Mouse (Mus musculus) hindlimb bud, embryonic 11.5 days (tissue): Measurements from ENCODE around the gene Eva1b.
"Not testable (repeated sequence)": the region's sequence is repeated elsewhere in the genome, so short reads cannot be mapped to it uniquely, and the experiment has no call there.

Experiments used
- DNase-seq: peaks from one replicate; pipeline ENCODE4 v3.0.0-alpha.2; 2012; ENCODE audit warnings: low read depth, low spot score; ENCODE audit errors: extremely low spot score

Gene Eva1b

GRCm38 (mm10) chr4:126152864-126153263 is 5.3 kb downstream of the Eva1b start:
- no peak for DNase-seq

DNA sequence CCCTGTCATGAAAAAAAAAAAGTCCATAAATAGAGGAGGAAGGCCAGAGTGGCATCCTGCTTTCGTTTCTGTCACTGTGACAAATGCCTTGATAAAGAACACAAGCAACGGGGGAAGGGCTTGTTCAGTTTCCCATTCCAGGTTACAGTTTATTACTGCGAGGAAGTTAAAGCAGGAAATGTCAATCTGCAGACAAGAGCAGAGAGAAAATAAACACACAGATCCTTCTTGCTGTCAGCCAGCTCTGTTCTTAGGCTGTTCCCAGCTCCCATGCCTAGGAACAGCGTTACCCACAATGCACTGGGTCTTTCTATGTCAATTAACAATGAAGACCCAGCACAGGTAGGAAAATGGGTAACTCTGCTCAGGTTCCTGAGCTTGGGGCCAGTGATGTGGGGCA is 7.6 kb downstream of the Eva1b start:
- no peak for DNase-seq

DNA sequence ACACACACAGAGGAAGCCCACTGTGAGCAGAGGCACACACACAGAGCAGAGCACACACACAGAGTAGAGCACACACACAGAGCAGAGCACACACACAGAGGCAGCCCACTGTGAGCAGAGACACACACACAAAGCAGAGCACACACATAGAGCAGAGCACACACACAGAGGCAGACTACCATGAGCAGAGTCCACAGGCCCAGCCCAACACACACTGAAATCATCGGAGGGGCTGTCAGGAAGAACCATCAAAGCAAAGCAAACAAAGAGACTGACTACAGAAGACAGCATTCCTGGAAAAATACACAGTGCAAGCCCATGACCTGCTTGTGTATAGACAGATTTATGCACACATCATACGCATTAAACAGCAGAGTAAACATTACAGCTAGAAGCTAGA is 8.3 kb downstream of the Eva1b start:
- DNase-seq: no peak

DNA sequence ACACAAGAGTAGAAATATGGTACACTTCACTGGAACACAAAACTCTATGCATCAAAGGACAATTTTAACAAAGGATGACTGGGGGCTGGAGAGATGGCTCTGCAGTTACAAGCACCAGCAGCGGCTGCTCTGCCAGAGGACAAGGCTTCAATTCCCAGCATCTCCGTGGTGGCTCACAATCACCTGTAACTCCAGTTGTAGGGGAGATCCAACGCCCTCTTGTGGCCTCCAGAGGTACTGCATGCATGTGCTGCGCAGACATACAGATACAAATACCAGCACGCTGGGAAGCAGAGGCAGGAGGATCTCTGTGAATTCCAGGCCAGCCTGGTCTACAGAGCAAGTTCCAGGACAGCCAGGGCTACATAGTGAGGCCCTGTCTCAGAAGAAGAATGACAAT is 9.1 kb downstream of the Eva1b start:
- no peak for DNase-seq

- no peak for DNase-seq
Measured at GRCm38 (mm10) chr4:126157562-126157961, 10.0 kb downstream of the Eva1b start.

GRCm38 (mm10) chr4:126159455-126159854 is 11.9 kb downstream of the Eva1b start:
- no peak for DNase-seq

GRCm38 (mm10) chr4:126160981-126161380 is 13.4 kb downstream of the Eva1b start:
- no peak for DNase-seq

- DNase-seq: no peak
Measured at GRCm38 (mm10) chr4:126161456-126161855, 13.9 kb downstream of the Eva1b start.

- no peak for DNase-seq
Measured at GRCm38 (mm10) chr4:126161986-126162385, 14.4 kb downstream of the Eva1b start.

GRCm38 (mm10) chr4:126162544-126163066 is 15.1 kb downstream of the Eva1b start:
- DNase-seq: no peak

GRCm38 (mm10) chr4:126163067-126163659 is 15.6 kb downstream of the Eva1b start, which contains the start of gene Sh3d21:
Sh3d21 (minus strand) TSS chr4:126163491.
- no peak for DNase-seq

- no peak for DNase-seq
Measured at GRCm38 (mm10) chr4:126163685-126164084, 16.1 kb downstream of the Eva1b start.

DNA sequence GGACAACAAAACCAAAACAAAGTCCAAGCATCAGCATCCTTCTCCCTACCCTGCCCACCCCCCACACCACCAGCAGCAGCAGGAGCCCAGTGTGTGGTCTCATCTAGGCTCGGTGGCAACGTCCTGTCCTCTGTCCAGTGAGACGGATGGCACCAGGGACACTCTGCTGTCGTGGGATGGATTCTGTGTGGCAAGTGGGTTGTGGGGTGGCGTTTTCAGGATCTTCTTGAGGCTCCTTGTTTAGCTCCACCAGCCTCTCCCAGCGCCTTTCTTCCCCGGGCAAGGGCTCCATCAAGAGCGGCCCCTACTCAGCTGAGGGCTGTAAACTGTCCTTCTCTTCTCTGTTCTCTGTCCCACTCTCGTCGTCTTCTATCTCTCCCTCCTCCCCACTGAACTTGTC is 17.5 kb downstream of the Eva1b start:
- not testable (repeated sequence) for DNase-seq

GRCm38 (mm10) chr4:126166084-126166483 is 18.5 kb downstream of the Eva1b start:
- DNase-seq: no peak

GRCm38 (mm10) chr4:126168851-126169250 is 21.3 kb downstream of the Eva1b start:
- DNase-seq: no peak

DNA sequence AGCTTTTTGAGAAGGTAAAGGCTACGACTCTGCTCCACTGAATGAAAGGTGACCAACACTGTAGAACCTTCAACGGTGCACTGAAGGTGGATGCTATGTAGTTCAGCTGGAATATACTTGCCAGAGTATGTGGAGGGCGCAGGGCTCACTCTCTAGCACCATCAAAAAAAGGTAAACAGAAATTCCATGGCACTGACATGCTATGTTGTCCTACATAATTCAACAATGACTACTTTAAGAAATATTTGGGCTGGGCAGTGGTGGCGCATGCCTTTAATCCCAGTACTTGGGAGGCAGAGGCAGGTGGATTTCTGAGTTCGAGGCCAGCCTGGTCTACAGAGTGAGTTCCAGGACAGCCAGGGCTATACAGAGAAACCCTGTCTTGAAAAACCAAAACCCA is 23.2 kb downstream of the Eva1b start:
- not testable (repeated sequence) for DNase-seq

- no peak for DNase-seq
Measured at GRCm38 (mm10) chr4:126173800-126174199, 26.3 kb downstream of the Eva1b start.

GRCm38 (mm10) chr4:126175980-126176379 is 28.4 kb downstream of the Eva1b start:
- DNase-seq: not testable (repeated sequence)

GRCm38 (mm10) chr4:126181170-126181957 is 33.8 kb downstream of the Eva1b start:
- no peak for DNase-seq

GRCm38 (mm10) chr4:126183034-126183433 is 35.5 kb downstream of the Eva1b start:
- no peak for DNase-seq

GRCm38 (mm10) chr4:126187096-126187495 is 39.6 kb downstream of the Eva1b start:
- no peak for DNase-seq

DNA sequence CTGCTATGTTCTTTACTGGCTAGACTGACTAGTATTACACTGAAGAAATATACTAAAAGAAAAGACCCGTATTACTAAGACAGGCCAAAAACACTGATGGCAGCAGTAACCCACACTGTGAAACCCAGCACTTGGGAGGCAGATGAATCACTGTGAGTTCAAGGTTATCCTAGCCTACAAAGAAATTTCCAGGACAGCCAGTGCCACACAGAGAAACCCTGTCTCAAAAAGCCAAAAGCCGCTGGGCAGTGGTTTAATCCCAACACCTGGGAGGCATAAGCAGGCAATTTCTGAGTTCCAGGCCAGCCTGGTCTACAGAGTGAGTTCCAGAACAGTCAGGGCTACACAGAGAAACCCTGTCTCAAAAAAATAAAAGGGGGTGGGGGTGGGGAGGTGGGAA is 43.1 kb downstream of the Eva1b start:
- no peak for DNase-seq
